Mouse (Mus musculus) heart, adult 8-10 months (tissue): Measurements from ENCODE around the gene Ly6g6c. TPM values are rescaled to one million over a fixed set of nuclear protein-coding genes. Genes with fewer than 3 reads are reported as not detected.
A peak's percentile ranks its signal among the peaks of the same experiment; 100 is the strongest.

Source experiments
- DNase-seq: peaks from one replicate; pipeline ENCODE4 v3.0.0; 2022; ENCODE audit warnings: low spot score
- total RNA-seq, 4 experiments: library from RNA; stranded (reverse); gene quantifications; 2 replicates each; pipeline ENCODE4 v1.2.4; 2022

The Ly6g6c gene
- not detected for total RNA-seq

GRCm38 (mm10) chr17:35064951-35065947 is at the start of gene Ly6g6c:
Gene Ly6g6c, plus strand, starts transcription at chr17:35065388.
- peak; percentile 49 for DNase-seq

- DNase-seq = no peak
These were observed 48.8 kb upstream of the Ly6g6c start, which contains the start of gene Vwa7 for GRCm38 (mm10) chr17:35016376-35016775. Gene Vwa7, plus strand, starts transcription at chr17:35016579.

- DNase-seq = no peak
These were observed 48.1 kb upstream of the Ly6g6c start for GRCm38 (mm10) chr17:35016791-35017705.

- no peak for DNase-seq
These were observed 47.5 kb upstream of the Ly6g6c start for GRCm38 (mm10) chr17:35017706-35018030.

GRCm38 (mm10) chr17:35018171-35018570 is 47.0 kb upstream of the Ly6g6c start:
- DNase-seq = no peak

- no peak for DNase-seq
These were observed 45.3 kb upstream of the Ly6g6c start for GRCm38 (mm10) chr17:35019894-35020293.

- no peak for DNase-seq
These were observed 44.6 kb upstream of the Ly6g6c start for GRCm38 (mm10) chr17:35020551-35020950.

- DNase-seq = peak; percentile 91
These were observed 43.9 kb upstream of the Ly6g6c start for GRCm38 (mm10) chr17:35021163-35021808.

- peak; percentile 59 for DNase-seq
These were observed 43.2 kb upstream of the Ly6g6c start for GRCm38 (mm10) chr17:35021842-35022477.

GRCm38 (mm10) chr17:35022541-35023060 is 42.6 kb upstream of the Ly6g6c start:
- no peak for DNase-seq

GRCm38 (mm10) chr17:35023221-35023620 is 42.0 kb upstream of the Ly6g6c start:
- no peak for DNase-seq

GRCm38 (mm10) chr17:35023756-35024155 is 41.4 kb upstream of the Ly6g6c start:
- DNase-seq = no peak

GRCm38 (mm10) chr17:35024261-35024660 is 40.9 kb upstream of the Ly6g6c start:
- no peak for DNase-seq

GRCm38 (mm10) chr17:35024691-35025488 is 40.3 kb upstream of the Ly6g6c start:
- no peak for DNase-seq

- DNase-seq = no peak
These were observed 39.0 kb upstream of the Ly6g6c start for GRCm38 (mm10) chr17:35026206-35026605.

- no peak for DNase-seq
These were observed 37.7 kb upstream of the Ly6g6c start, which contains the start of gene Sapcd1 for GRCm38 (mm10) chr17:35027277-35028068. Gene Sapcd1, minus strand, starts transcription at chr17:35028016.

- DNase-seq = no peak
These were observed 36.9 kb upstream of the Ly6g6c start for GRCm38 (mm10) chr17:35028315-35028714.

- no peak for DNase-seq
These were observed 35.3 kb upstream of the Ly6g6c start for GRCm38 (mm10) chr17:35029691-35030532.
